Mouse (Mus musculus): ENCODE measurements around the gene Odf3l1.
A peak's percentile ranks its signal among the peaks of the same experiment; 100 is the strongest.

Odf3l1 gene

DNA sequence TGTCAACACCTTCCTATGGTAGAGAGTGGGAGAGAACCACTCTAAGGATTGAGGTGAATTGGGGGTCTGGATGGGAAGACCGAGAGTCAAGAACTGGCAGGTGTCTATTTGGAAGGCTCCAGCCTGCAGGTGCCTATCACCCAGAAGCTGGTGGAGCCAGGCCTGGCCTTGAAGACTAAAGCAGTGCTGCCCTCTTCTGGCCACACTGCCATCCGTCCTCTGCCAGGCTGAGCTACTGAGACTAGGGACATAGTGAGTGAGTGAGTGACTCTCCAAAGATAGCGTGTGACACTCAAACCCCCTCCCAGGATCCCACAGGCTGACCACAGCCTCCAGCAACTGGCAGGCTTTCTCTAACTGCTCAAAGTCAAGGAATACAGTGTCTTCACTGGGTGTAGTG, 17.0 kb downstream of the Odf3l1 start:
- DNase-seq (ENCODE audit: low read depth in 2 of 2, low spot score in 2 of 2), result peak in 1 of 2 experiments; percentile 7

DNA sequence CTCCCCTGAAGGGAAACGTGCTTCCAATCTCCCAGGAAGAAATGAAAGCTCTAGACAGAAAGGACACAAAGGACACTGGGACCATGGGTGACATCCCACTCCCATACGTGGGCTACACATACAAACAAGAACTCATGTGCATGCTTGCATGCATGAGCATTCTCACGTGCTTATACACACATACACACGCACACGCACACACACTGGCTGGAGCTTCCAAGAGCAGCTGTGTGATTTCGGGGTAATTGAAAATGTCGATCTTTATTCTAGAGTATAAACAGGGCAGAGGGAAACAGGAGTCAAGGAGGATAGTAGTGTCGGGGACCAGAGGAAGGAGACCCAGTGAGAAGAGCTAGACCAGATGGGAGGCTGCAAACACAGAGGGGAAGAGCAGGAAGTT, 19.8 kb downstream of the Odf3l1 start:
- DNase-seq (ENCODE audit: low read depth in 2 of 2, low spot score in 2 of 2), result no peak

DNA sequence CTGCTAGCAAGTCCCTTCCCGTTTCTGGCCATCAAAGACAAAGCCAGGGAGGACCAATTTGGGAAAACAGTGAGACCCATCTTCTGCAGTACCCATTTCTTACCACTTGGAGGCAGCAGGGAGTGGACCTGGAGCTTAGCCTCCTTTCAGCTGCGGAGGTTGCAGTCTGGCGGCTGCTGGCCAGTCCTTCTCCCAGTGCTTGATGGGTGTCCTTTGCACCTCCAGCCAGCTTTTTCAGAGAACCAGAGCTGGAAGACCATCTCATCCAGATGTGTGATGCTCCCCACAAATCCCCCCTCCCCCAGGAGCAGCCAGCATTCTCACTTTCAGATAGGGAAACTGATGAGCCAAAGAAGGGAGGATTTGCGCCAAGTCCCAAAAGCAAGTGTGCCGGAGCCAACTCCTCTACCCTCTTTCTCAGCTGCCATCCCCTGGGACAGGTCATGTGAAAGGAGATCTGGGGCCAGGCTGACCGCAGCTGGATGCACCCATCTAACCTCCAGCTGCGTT, 20.7 kb downstream of the Odf3l1 start:
- peak in 1 of 2 experiments; percentile 18 for DNase-seq (ENCODE audit: low read depth in 2 of 2, low spot score in 2 of 2)

DNA sequence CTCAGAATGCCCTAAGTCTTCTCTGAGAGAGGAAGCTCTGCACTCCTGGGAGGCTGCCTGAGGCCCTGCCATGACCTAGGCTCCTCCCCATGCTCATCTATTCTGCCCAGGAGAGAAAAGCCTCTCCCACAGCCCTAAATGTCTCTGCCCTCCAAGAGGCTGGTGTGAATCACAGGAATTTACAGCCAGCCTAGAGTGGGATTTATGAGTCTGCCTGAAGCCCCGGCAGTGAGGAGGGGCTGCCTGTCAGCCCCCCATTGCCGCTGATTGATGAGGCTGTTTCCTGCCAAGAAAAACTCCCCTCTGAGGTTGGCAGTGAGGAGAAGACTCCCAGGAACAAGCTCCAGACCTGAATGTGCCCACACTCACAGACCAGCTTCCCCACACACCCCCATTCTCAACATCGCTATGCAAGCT, 22.2 kb downstream of the Odf3l1 start:
- no peak for DNase-seq (ENCODE audit: low read depth in 2 of 2, low spot score in 2 of 2)

DNA sequence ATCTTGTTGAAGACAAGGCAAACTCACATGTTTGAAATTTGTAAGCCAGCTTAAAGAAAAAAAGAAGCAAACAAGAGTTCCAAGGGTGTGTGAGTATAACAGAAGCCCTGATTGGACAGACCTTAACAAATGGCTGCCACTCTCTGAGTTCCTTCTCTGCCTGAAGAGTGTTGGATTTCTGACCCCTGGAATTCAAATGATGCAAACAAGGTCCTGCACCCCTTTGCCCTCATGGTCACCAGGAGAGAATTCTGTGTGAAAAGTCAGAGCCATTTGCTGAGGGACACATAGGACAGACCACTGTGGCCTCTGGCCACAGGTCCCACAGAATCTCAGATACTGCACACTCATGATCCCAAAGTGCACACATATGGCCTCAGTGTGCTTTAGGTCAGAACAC, 22.6 kb downstream of the Odf3l1 start:
- DNase-seq (ENCODE audit: low read depth in 2 of 2, low spot score in 2 of 2), result no peak

DNA sequence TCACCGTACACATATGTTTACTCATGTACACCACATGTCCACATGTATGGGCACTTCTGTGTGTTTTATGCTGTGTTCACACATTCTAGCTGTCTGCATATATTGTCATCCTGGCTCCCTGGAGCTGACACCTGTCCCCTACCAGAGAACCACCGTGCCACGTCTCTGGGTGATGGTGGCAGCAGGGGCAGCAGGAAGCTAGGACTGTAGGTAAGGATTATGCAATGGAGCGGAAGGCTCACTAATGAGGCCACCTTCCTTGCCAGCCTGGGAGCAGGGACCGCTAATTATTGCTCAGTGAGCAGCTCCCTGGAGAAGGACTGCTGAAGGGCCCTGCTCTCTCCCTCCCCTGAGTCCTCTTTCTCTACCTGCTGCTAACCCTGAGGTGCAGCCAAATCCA, 23.8 kb downstream of the Odf3l1 start:
- no peak for DNase-seq (ENCODE audit: low read depth in 2 of 2, low spot score in 2 of 2)

DNA sequence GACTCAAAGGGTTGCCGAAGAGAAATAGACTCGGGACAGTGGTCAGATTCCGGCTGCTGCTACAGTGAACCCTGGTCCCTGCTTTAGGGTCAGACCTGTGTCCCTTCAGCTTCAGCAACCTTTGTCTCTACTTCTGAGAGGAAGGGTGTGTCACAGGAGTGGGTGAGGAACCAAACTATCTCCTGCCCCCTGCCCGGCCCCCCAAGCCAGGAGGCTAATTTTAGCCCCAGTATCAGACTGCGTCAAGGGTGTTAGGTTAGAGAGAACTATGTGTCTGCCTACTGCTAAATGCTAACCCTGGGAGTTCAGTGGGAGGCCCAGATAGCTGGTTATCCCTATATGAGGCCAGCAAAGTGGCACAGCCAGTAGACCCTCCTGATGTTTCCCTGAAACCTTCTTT, 29.3 kb downstream of the Odf3l1 start:
- no peak for DNase-seq (ENCODE audit: low read depth in 2 of 2, low spot score in 2 of 2)

DNA sequence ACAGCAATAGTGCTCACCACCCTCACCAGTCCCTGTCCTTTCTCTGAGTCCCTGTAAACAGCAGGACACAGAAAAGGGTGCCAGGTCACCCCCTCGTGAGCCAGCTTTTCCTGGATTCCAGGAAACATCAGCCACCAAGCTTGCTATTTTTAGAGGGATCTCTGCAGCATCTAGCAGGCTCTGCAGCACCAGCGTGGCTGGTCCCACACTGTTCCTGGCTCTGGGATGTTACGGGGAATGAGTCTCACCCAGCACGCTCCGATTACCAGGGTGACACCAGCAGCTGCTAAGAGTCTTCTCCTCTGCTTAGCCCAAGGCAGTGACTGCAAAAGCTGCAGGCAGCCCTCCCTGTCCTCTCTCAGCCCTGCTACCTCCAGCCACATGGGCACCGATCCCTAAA, 31.6 kb downstream of the Odf3l1 start:
- DNase-seq (ENCODE audit: low read depth in 2 of 2, low spot score in 2 of 2), result no peak

DNA sequence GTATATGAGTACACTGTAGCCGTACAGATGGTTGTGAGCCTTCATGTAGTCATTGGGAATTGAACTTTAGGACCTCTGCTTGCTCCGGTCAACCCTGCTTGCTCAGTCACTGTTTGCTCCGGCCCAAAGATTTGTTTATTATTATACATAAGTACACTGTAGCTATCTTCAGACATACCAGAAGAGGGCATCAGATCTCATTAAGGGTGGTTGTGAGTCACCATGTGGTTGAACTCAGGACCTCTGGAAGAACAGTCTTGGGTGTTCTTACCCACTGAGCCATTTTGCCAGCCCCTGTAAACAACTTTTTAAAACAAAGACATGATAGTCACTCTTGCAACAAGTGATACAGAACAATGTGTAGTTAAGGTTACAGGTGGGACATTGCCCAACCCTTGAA, 32.6 kb downstream of the Odf3l1 start:
- DNase-seq (ENCODE audit: low read depth in 2 of 2, low spot score in 2 of 2), result no peak

DNA sequence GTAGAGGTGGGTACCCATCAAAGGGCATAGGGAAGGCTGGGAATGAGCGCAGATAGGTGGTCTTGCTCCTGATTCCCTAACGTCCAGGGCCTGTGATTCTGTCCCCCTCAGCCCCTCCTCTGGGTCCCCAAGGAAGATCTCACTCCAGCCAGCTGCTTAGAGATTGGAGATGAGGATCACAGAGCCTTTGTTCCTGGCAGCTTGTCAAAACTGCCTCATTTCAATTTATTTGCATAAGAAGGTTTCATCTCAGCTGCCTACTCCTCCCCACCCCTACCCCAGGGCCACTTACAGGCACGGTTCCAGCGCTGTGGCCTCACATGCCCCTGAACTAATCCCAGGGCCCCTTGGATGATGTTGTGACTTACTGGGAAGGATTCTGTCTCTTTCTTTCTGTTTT, 34.3 kb downstream of the Odf3l1 start:
- DNase-seq (ENCODE audit: low read depth in 2 of 2, low spot score in 2 of 2), result no peak

DNA sequence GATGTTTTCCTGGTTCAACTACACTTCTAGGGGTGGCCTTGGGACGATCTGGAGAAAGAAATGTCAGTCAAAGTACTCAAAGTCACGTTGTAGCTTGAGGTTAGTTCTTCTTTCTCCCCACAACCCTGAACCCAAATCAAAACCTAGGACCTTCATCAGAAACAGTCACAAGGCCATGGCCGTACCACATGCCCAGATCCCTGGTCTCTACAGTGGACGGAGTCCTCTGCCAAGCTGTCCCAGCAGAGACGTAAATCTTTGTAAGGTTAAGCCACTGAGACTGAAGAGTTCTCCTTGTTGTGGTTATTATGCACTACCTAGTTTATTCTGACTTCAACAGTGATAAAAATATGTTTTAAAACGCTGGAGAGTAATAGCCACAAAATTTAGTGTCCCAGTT, 35.6 kb downstream of the Odf3l1 start:
- no peak for DNase-seq (ENCODE audit: low read depth in 2 of 2, low spot score in 2 of 2)

DNA sequence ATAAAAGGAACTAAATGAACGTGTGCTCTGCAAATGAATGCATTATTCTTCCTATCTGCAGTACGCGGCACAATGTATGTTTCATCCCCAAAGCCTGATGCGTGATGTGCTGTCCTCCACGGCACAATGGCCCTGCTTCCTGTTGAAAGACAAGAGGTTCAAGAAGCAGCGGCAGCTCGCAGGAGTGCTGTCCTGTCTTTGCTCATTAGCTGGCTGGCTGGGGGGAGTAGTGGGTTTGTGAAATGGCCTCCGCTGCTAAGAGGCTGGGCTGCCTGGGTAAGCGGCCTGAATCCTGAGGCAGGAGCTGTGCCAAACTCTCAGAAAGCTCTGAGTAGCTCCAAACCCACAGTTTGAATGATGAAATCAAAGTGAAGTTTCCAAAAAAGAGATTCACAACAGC, 36.3 kb downstream of the Odf3l1 start:
- DNase-seq (ENCODE audit: low read depth in 2 of 2, low spot score in 2 of 2), result no peak

DNA sequence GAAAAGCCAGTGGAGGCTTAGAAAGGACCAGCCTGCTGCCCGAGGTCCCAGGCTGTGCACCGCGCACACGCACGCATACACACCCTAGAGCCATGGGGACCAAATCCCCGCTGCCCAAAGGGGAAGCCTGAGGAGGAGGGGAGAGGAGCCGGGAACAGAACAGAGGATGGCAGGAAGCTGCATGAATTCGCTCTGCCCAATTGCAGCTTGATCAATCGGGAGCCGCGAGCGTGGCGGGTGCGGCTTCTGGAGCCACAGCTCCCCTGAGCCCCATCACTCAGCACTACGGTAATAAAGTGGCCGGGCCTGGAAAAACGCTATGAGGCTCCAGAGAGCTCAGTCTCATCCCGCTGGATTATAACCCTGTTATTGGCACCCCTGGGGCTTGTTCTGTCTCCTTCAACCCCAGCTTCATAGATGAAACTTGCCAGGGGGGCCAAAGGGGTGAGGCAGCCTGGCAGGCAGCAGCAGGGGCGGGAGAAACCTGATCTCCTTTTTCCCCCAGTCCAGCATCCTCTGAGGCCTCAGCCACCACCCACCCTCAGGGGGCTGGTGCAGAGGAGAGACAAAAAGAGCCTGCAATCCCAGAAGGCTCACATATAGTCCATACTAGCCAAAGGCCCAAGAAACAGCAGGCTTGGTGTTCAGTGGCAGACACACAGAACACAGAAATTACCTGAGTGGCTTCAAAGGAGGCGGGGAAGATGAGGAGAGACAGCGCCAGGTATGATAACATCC, 38.8 kb downstream of the Odf3l1 start:
- DNase-seq (ENCODE audit: low read depth in 2 of 2, low spot score in 2 of 2), result no peak

DNA sequence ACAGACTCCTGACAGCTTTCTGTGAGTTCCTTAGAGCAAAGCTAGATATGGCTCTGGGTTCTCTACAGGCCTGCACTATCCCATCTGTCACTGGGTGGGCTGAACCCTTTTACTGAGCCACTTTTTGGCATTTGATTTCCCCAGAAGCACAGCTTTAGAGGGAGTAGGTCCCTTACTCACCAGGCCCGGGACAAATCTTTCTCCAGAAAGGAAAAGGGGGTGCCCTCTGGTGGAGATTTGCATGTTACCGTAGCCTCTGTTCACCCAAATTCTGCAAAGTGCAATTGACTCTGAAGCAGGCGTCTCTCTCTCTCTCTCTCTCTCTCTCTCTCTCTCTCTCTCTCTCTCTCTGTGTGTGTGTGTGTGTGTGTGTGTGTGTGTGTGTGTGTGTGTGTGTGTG, 39.6 kb downstream of the Odf3l1 start:
- DNase-seq (ENCODE audit: low read depth in 2 of 2, low spot score in 2 of 2), result no peak

DNA sequence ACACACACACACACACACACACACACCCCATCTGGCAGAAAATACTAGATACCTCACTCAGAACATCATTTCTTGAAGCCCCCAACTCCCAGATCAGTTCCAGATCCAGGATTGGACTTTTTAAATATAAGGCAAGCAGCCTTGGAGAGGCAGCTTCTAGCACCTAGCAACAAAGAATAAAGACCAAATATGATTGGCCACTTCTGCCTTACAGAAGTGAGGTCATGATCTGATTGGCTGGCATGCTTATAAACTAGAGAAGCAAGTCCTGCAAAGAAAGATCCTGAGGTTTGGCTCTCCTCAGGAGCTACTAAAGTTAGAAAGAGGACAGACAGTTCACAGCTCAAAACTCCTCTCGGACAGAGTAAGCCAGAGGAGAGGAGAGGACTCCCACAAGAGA, 53.6 kb downstream of the Odf3l1 start:
- DNase-seq (ENCODE audit: low read depth in 2 of 2, low spot score in 2 of 2), result no peak

DNA sequence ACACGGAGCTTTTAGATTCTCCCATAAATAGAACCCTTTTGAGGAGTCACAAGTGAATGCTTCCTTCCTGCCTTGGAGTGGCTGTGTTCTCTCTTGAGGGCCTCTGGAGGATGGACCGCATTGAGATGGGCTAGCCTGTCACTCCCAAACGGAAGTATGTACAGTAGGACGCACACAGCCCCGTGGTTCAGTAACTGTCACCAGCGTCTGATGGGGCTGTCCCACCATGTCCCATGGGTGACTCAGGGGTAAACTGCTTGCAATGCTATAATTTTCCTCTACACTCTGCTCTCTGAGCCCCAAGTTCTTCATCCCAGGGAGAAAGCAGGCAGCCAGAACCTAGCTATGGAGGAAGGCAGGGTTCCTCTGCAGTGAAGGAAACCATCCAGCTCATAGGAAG, 56.5 kb downstream of the Odf3l1 start:
- DNase-seq (ENCODE audit: low read depth in 2 of 2, low spot score in 2 of 2), result no peak

DNA sequence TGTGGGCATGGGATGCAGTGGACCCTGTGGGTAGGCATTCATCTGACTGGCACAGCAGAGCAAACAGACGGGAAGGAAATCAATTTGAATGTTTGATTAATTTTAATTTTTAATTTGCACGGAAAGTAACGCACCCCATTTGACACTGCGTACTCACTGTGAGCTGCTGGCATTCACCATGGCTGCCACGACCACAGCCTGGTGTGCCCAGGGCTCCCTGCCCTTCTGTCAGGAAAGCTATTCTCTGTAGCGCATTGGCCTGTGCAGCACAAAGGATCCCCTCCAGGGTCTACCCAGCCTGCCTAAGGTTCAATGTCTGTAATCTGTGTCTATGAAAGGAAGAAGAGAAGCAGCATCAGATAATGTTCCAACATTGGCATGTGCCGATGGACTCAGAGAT, 61.3 kb downstream of the Odf3l1 start:
- DNase-seq (ENCODE audit: low read depth in 2 of 2, low spot score in 2 of 2), result no peak

Measured in CD8-positive naive resting alpha-beta T cell, adult 2 months (primary cell).